Mouse (Mus musculus) Muller cell, postnatal 12 days (primary cell): ENCODE results near the gene Btaf1.

Source experiments
- DNase-seq: peaks from one replicate; pipeline ENCODE4 v3.0.0-alpha.2; 2015; ENCODE audit errors: inconsistent ontology term

Btaf1 gene

GRCm38 (mm10) chr19:37020951-37021350 is 95.1 kb downstream of the Btaf1 start:
- DNase-seq, result no peak

- DNase-seq, result no peak
Measured at GRCm38 (mm10) chr19:37022146-37022545, 96.3 kb downstream of the Btaf1 start.

- DNase-seq, result no peak
Measured at GRCm38 (mm10) chr19:37025839-37026319, 100.0 kb downstream of the Btaf1 start.

- no peak for DNase-seq
Measured at GRCm38 (mm10) chr19:37026408-37026807, 100.5 kb downstream of the Btaf1 start.

- DNase-seq, result peak; percentile 67
Measured at GRCm38 (mm10) chr19:37029771-37030170, 103.9 kb downstream of the Btaf1 start.

- DNase-seq, result no peak
Measured at GRCm38 (mm10) chr19:37031446-37031845, 105.6 kb downstream of the Btaf1 start.

- DNase-seq, result no peak
Measured at GRCm38 (mm10) chr19:37032364-37032763, 106.5 kb downstream of the Btaf1 start.

- no peak for DNase-seq
Measured at GRCm38 (mm10) chr19:37040906-37041305, 115.0 kb downstream of the Btaf1 start.

GRCm38 (mm10) chr19:37044431-37044830 is 118.6 kb downstream of the Btaf1 start:
- peak; percentile 26 for DNase-seq

- no peak for DNase-seq
Measured at GRCm38 (mm10) chr19:37048507-37048906, 122.6 kb downstream of the Btaf1 start.

GRCm38 (mm10) chr19:37050643-37051345 is 124.9 kb downstream of the Btaf1 start:
- peak; percentile 50 for DNase-seq

- no peak for DNase-seq
Measured at GRCm38 (mm10) chr19:37055976-37056556, 130.2 kb downstream of the Btaf1 start.

GRCm38 (mm10) chr19:37057161-37057905 is 131.5 kb downstream of the Btaf1 start:
- DNase-seq, result peak; percentile 16

GRCm38 (mm10) chr19:37059623-37060022 is 133.7 kb downstream of the Btaf1 start:
- DNase-seq, result peak; percentile 57

- no peak for DNase-seq
Measured at GRCm38 (mm10) chr19:37060078-37060477, 134.2 kb downstream of the Btaf1 start.
